Mouse (Mus musculus) embryonic facial prominence, embryonic 15.5 days (tissue): ENCODE data around the gene Fgf18. TPM values are rescaled to one million over a fixed set of nuclear protein-coding genes. Genes with fewer than 3 reads are reported as not detected.

Experiments used
- ATAC-seq: fragments of 200-750 bp; cut with Nextera tagmentation; 2 replicates; pipeline ENCODE4 v1.8.0; 2017; ENCODE audit warnings: low read depth, moderate TSS enrichment; ENCODE audit not compliant: insufficient number of reproducible peaks, low FRiP score, low TSS enrichment
- H3K27ac ChIP-seq: fragments of 300-500 bp; sonication (generic); replicated peaks from 2 replicates; pipeline ENCODE4 v1.5.1; 2015; ENCODE audit warnings: mild to moderate bottlenecking, inconsistent platforms
- H3K27me3 ChIP-seq: fragments of 300-500 bp; sonication (generic); 2 replicates; pipeline ENCODE4 v1.6.1; 2015; ENCODE audit warnings: inconsistent platforms
- H3K36me3 ChIP-seq: fragments of 300-500 bp; sonication (generic); 2 replicates; pipeline ENCODE4 v1.6.1; 2015; ENCODE audit warnings: mild to moderate bottlenecking, inconsistent platforms
- H3K4me1 ChIP-seq: fragments of 300-500 bp; sonication (generic); 2 replicates; pipeline ENCODE4 v1.6.1; 2015; ENCODE audit warnings: inconsistent platforms
- H3K4me2 ChIP-seq: fragments of 300-500 bp; sonication (generic); replicated peaks from 2 replicates; pipeline ENCODE4 v1.6.1; 2015; ENCODE audit warnings: mild to moderate bottlenecking, inconsistent platforms
- H3K4me3 ChIP-seq: fragments of 300-500 bp; sonication (generic); replicated peaks from 2 replicates; pipeline ENCODE4 v1.5.1; 2015; ENCODE audit warnings: mild to moderate bottlenecking, inconsistent platforms
- H3K9ac ChIP-seq: fragments of 300-500 bp; sonication (generic); 2 replicates; pipeline ENCODE4 v1.6.1; 2015; ENCODE audit warnings: inconsistent platforms
- H3K9me3 ChIP-seq: fragments of 300-500 bp; sonication (generic); replicated peaks from 2 replicates; pipeline ENCODE4 v1.6.1; 2016; ENCODE audit warnings: inconsistent platforms
- WGBS: fragments of 180-500 bp; shearing (Covaris S2); methylation state at CpG from one replicate; pipeline ENCODE4 v1.1.7; 2015; 5-methylcytosine and 5-hydroxymethylcytosine counted together
- polyA plus RNA-seq: library from polyadenylated mRNA; unstranded; fragments of >200 nt; fragmentation: Nextera tagmentation; extraction: Ambion mirVana; gene quantifications from 2 replicates; pipeline ENCODE4 v1.2.1, GENCODE M21; 2015

The Fgf18 gene
- polyA plus RNA-seq, 1 experiment from 2014 or later = 10.3 TPM

GRCm38 (mm10) chr11:33149088-33149436 lies 1.9 kb upstream of the Fgf18 start:
- no peak overlapping the region for H3K9ac ChIP-seq
- H3K4me1 ChIP-seq = peaks cover 40% of the 10 kb centered on the region
- H3K4me2 ChIP-seq = no peak overlapping the region
- ATAC-seq = no peak
- no peak overlapping the region for H3K27ac ChIP-seq
- H3K9me3 ChIP-seq = no peaks in the 10 kb centered on the region
- 22% methylated on average over 3 of the region's 3 CpGs for WGBS
- peaks cover 23% of the 10 kb centered on the region for H3K36me3 ChIP-seq
- no peak overlapping the region for H3K4me3 ChIP-seq
- peaks cover 11% of the 10 kb centered on the region for H3K27me3 ChIP-seq

DNA sequence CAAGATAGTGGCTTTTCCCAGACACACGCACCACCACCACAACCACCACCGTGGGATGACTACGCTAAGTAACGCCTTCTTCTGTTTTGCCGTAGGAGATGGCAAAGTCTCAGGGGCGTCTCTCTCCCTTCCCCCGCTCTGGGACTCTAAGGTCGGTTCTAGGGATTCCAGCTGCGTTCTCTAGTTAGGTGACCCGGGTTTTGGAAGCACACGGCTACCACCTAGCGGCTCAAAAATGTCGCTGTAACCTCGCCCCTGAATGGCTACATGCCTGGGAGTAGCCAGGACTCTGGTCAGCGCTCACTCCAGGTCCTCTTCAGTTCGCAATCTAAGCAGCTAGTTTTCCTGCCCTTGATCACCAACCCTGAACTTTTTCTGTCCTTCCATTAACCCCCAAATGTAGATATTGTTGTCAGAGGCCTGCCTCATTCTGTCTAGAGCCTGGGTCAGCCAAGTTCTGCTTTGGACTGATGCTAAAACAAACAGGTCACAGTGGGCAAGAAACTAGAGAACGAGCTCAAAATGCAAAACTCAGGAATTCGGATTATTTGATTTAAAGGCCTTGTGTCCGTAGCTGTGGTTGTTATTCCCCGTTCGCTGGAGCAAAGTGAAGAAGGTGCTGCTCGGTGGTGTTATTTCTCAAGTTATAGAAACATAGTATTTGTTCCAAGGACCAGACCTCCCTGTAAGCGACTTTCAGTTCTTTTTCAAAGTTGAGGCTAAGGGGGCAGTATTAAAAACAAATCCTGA lies 1.3 kb upstream of the Fgf18 start:
- Histone ChIP-seq H3K36me3 (peaks cover 21% of the 10 kb centered on the region), H3K4me1 (peaks cover 43% of the 10 kb centered on the region), H3K9ac (no peak overlapping the region), H3K27ac (peak overlapping the region; percentile 75), H3K27me3 (peaks cover 15% of the 10 kb centered on the region), H3K4me2 (peak overlapping the region; percentile 96), H3K9me3 (no peaks in the 10 kb centered on the region), H3K4me3 (peak overlapping the region; percentile 59)
- WGBS = 5% methylated on average over 23 of the region's 23 CpGs
- peak; percentile 72 for ATAC-seq

- Histone ChIP-seq H3K36me3 (peaks cover 21% of the 10 kb centered on the region), H3K4me1 (peaks cover 50% of the 10 kb centered on the region), H3K4me3 (peak overlapping the region; percentile 59), H3K27me3 (peaks cover 20% of the 10 kb centered on the region), H3K27ac (peak overlapping the region; percentile 75), H3K4me2 (peak overlapping the region; percentile 96), H3K9me3 (no peaks in the 10 kb centered on the region), H3K9ac (peak overlapping the region; percentile 44)
- 0% methylated on average over 45 of the region's 85 CpGs for WGBS
- peak; percentile 64 for ATAC-seq
Measured at GRCm38 (mm10) chr11:33147572-33148337, 555 bp upstream of the Fgf18 start.

- peak overlapping the region; percentile 44; the same call in 1 of the 2 replicates for H3K9ac ChIP-seq
- H3K4me1 ChIP-seq = peaks cover 51% of the 10 kb centered on the region
- no peak for ATAC-seq
- H3K27ac ChIP-seq = peak overlapping the region; percentile 75
- H3K4me2 ChIP-seq = peak overlapping the region; percentile 96
- under 1% methylated on average over 30 of the region's 30 CpGs for WGBS
- H3K4me3 ChIP-seq = peak overlapping the region; percentile 59
- H3K9me3 ChIP-seq = no peaks in the 10 kb centered on the region
- H3K36me3 ChIP-seq = peaks cover 16% of the 10 kb centered on the region
- H3K27me3 ChIP-seq = peaks cover 20% of the 10 kb centered on the region
Measured at GRCm38 (mm10) chr11:33146651-33147131, 509 bp downstream of the Fgf18 start.

GRCm38 (mm10) chr11:33146143-33146497 lies 1.1 kb downstream of the Fgf18 start:
- Histone ChIP-seq H3K36me3 (peaks cover 13% of the 10 kb centered on the region), H3K9me3 (no peaks in the 10 kb centered on the region), H3K27ac (peak overlapping the region; percentile 75; the same call in 1 of the 2 replicates), H3K9ac (no peak overlapping the region), H3K4me2 (peak overlapping the region; percentile 96), H3K4me3 (peak overlapping the region; percentile 59), H3K27me3 (peaks cover 20% of the 10 kb centered on the region), H3K4me1 (peaks cover 51% of the 10 kb centered on the region)
- ATAC-seq = peak; percentile 51
- 7% methylated on average over 9 of the region's 9 CpGs for WGBS

DNA sequence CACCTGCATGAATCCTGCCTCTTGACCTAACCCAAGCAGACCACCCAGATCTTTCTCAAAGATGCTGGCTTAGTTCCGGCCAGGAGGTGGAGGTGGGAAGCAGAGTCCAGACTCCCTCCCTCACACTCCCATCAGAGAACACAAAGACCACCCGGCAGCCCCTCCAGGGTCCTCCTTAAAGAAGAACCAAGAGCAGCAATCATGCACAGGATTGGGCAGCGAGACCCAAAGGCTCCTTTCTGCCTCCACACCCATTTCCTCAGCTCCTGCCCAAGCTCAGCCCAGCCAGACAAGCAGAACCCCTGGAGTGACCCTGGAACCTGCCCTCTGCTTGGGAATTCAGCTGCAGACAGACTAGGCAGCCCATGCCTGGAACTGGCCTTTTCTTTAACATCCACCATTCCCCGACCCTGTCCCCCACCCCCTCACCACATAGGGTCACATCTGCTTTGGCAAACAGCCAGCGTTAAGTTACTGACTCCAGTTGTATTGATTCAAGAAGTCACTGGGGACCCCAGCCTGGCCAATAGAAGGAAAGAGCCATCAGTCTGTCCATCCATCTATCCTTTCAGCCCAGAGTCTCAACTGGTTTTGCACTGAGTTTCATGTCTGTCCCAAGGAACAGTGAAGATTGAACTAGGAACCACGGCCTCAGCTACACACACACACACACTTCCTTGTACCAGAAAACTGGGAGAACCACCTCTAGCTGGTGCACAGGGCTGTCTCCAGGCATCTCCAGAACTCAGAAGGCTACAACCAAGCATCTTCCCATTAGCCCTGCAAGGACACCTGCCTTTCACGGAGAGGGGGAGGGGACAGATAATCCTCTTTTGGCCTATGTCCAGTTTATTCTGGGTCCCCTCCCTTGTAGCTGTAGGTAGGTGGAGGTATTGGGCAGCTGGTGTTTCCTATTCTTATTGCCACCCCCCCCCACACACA lies 1.7 kb downstream of the Fgf18 start:
- Histone ChIP-seq H3K9ac (no peak overlapping the region), H3K4me1 (peaks cover 51% of the 10 kb centered on the region), H3K27ac (no peak overlapping the region), H3K4me2 (peak overlapping the region; percentile 96), H3K36me3 (peaks cover 7% of the 10 kb centered on the region), H3K4me3 (peak overlapping the region; percentile 59), H3K9me3 (no peaks in the 10 kb centered on the region), H3K27me3 (peaks cover 20% of the 10 kb centered on the region)
- no peak for ATAC-seq
- WGBS = 26% methylated on average over 7 of the region's 7 CpGs

- 20% methylated on average over 9 of the region's 9 CpGs for WGBS
- H3K4me1 ChIP-seq = peaks cover 51% of the 10 kb centered on the region
- no peak overlapping the region for H3K4me3 ChIP-seq
- no peaks in the 10 kb centered on the region for H3K36me3 ChIP-seq
- H3K4me2 ChIP-seq = no peak overlapping the region
- H3K27me3 ChIP-seq = peaks cover 20% of the 10 kb centered on the region
- no peak overlapping the region for H3K9ac ChIP-seq
- no peak for ATAC-seq
- H3K9me3 ChIP-seq = no peaks in the 10 kb centered on the region
- H3K27ac ChIP-seq = no peak overlapping the region
Measured at GRCm38 (mm10) chr11:33143906-33144305, 3.3 kb downstream of the Fgf18 start.

GRCm38 (mm10) chr11:33142801-33143200 lies 4.4 kb downstream of the Fgf18 start:
- H3K4me1 ChIP-seq = peaks cover 45% of the 10 kb centered on the region
- H3K36me3 ChIP-seq = no peaks in the 10 kb centered on the region
- H3K27ac ChIP-seq = no peak overlapping the region
- H3K4me3 ChIP-seq = no peak overlapping the region
- WGBS = 78% methylated on average over 1 of the region's 1 CpGs
- H3K9me3 ChIP-seq = no peaks in the 10 kb centered on the region
- H3K9ac ChIP-seq = no peak overlapping the region
- ATAC-seq = no peak
- no peak overlapping the region for H3K4me2 ChIP-seq
- peaks cover 20% of the 10 kb centered on the region for H3K27me3 ChIP-seq

GRCm38 (mm10) chr11:33140111-33140460 lies 7.1 kb downstream of the Fgf18 start:
- Histone ChIP-seq H3K4me3 (no peak overlapping the region), H3K4me1 (peaks cover 20% of the 10 kb centered on the region), H3K27me3 (peaks cover 17% of the 10 kb centered on the region), H3K36me3 (no peaks in the 10 kb centered on the region), H3K27ac (no peak overlapping the region), H3K9ac (no peak overlapping the region), H3K4me2 (no peak overlapping the region), H3K9me3 (no peaks in the 10 kb centered on the region)
- no peak for ATAC-seq
- 89% methylated on average over 5 of the region's 5 CpGs for WGBS

DNA sequence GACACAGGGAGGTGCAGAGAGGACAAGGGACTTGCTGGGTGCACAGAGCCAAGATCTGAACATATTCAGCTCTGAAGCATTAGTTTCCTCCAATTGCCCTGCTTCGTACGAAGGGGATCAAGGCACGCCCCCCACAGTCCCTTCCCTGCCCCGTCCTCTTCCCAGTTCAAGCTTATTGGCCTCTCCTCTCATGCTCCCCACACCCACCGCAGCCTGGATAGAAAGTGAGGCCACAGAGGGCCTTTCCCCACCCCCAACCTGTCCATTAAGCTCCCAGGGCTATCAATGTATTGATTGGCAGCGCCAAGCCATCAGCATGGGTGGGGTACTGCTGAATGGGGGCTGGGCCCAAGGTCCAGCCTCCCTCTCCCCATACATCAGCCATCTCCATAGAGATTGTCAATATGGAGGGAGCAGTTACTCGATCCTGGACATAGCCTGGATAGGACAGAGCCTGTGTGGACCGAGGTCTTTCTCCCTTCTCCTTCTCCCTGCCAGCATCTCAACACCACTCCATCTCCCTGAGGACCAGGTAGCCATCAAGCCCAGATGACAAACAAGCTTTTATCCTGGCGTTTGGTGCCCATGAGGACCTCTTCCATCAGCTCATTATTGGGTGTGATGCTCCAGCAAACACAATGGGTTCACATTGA lies 7.6 kb downstream of the Fgf18 start:
- Histone ChIP-seq H3K9ac (no peak overlapping the region), H3K36me3 (no peaks in the 10 kb centered on the region), H3K4me1 (peaks cover 15% of the 10 kb centered on the region; the same call in 1 of the 2 replicates), H3K9me3 (no peaks in the 10 kb centered on the region), H3K27ac (no peak overlapping the region), H3K27me3 (peaks cover 13% of the 10 kb centered on the region), H3K4me3 (no peak overlapping the region), H3K4me2 (no peak overlapping the region)
- WGBS = 86% methylated on average over 9 of the region's 9 CpGs
- no peak for ATAC-seq
